Mouse (Mus musculus): Measurements from ENCODE around the gene Slc6a8.

DNA sequence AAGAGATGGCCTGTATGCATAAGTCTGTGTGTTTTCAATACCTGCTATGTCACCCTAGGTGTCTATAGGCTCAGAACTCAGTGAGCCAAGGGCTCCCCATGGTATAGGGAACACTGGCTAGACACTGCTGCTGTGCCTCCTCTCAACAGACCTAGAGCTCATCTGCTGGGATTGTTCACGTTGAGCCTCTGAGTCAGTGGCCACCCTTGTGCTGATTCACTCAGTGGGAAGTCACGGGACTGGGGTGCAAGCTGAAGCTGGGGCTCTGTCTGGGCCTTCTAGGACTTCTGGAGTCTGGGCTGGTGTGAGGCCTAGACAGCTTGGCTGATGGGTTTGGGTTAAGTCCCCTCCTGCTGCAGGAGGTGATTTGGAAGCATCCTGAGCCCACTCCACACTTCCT, 2.3 kb downstream of the Slc6a8 start:
- no peak for TF ChIP-seq CTCF (IDR thresholded peaks at IDR 0.05; ENCODE audit: low read depth)
- no peak for TF ChIP-seq EP300 (IDR thresholded peaks at IDR 0.05; ENCODE audit: low read depth)
